Mouse (Mus musculus): ENCODE data around the gene Slc34a2.

The Slc34a2 gene

DNA sequence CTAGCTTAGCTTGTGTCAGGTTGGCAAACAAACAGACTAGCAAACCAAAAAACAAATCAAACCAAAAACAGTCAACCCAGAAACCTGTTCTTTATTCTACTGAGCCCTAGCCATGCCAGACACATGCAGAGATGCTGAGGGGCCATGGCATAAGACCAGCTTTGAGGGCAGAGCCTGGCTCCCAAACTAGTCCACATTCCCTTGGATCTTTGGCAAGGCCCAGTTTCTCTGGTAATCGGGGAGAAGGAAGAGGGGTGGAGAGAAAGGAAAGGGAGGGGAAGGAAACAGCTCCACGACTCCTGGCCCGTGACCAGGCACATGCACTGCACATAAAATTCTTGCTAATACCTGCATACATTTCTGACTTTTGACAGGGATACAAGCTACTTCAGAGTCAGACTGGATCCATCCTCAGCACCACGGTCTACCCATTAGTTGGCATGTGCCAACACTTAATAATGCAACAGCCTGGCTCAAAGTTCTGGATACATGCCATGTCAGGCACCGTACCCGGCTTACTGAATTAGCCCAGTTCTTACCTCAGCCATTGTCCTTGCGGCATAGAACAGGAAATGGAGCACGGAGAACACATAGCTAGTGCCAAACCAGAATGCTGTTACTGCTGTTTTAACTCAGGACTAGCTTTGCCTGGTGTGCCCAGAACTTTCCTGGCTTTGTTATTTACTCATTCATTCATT, 12.5 kb upstream of the Slc34a2 start:
- in situ Hi-C loops (cut with MboI; ENCODE audit: unreplicated experiment in 2 of 2) = no loop called here

DNA sequence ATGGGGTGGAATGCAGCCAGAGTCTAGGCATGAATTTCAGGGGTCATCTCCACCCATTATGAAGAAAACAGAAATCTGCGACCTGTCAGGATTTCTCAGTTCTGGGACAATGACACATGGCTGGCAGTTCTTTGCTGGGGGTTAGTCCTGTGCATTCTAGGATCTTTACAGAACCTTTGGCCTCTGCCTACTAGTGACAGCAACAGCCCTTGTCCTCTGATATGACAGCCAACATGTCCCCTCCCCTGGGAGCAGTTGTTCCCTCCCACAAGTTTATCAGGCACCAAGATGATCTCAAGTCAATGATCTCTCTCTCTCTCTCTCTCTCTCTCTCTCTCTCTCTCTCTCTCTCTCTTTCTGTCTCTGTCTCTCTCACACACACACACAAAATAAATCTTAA, 6.5 kb upstream of the Slc34a2 start:
- in situ Hi-C loops (cut with MboI; ENCODE audit: unreplicated experiment in 2 of 2) = no loop called here

GRCm38 (mm10) chr5:53042034-53042748, 4.3 kb downstream of the Slc34a2 start:
- in situ Hi-C loops (cut with MboI; ENCODE audit: unreplicated experiment in 2 of 2) = no loop called here

DNA sequence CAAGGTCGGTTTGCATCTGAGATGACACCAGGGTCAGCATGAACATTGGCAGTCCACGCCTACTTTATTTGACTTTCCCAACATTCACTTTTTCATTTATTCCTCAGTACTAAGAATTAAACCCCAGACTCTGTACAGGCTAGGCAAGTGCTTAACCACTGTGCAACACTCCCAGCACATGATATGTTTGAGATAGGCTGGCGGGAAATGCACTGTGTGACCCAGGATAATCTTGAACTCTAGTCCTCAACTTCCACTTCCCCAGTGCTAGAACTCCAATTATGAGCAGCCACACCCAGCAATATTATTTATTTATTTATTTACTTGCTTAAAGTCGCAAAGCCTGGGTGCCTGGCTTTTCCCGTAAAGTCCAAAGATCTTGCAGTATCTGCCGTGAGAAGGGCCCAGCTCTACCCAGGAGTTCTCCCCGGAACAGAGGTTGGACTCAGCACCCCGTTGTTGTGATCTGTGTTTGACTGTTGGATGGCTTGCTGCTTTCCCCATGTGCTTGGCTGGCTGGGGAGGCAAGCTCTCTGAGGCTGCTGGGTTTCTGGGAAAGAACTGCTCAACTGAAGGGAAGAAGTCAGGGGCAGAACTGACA, 5.0 kb downstream of the Slc34a2 start:
- in situ Hi-C loops (cut with MboI; ENCODE audit: unreplicated experiment in 2 of 2) = no loop called here

GRCm38 (mm10) chr5:53043716-53044115, 5.8 kb downstream of the Slc34a2 start:
- in situ Hi-C loops (cut with MboI; ENCODE audit: unreplicated experiment in 2 of 2) = no loop called here

DNA sequence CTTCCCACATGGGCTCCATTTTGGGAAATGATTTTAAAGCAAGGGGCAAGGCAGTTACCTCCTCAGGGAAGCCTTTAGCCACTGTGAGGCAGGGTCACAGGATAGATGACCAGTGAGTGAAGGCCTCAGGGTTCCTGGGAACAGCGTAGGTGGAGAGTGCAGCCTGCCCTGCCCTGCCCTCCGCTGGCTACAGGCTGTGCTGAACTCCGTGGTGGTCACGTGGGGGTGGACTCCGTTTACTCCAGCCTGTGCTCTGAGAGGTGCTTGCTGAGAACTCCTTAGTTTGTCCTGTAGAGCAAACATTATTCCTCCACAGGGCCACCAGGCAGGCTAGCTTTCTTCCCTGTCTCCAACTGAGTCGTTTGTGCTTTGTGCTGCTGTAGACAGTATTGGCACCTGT, 10.1 kb downstream of the Slc34a2 start:
- in situ Hi-C loops (cut with MboI; ENCODE audit: unreplicated experiment in 2 of 2) = no loop called here

- in situ Hi-C loops (cut with MboI; ENCODE audit: unreplicated experiment in 2 of 2) = no loop called here
Measured at GRCm38 (mm10) chr5:53048599-53048998, 10.7 kb downstream of the Slc34a2 start.

DNA sequence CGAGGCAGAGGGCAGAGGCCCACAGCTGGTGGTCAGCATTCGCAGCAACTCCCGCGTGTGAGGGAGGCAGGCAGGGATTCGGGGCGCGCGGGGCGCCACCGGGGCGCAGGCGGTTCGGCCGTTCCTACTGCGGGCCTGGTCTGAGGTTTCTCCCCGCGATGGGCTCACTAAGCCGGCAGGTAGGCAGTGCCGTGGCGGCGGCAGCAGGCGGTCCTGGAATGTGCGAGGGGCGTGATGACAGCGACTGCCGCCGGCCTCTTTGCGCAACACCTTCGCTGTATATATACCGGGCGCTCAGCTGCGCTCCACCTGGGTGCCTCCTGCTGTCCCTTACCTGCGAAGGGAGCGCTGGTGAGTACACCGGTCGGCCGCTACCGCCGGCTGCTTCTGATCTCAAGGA, 11.2 kb downstream of the Slc34a2 start:
- in situ Hi-C loops (cut with MboI; ENCODE audit: unreplicated experiment in 2 of 2) = no loop called here

DNA sequence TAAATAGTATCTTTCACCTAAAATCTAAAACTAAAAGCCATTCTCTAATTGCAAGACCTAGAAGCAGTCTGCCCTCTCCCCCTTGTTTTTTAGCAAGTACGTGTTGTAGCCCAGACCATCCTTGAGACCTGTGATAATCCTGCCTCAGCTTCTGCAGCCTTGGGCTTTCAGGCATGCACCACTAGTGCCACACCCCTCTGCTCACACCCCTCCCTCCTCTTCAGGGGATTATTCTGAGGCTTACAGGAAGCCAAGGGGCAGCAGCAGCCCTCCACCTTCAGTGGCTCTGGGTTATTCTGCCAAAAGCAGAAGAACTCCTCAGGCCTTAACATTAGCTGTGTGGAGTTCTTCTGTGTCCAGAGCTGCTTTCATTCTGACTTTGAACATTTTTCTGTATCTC, 13.1 kb downstream of the Slc34a2 start:
- in situ Hi-C loops (cut with MboI; ENCODE audit: unreplicated experiment in 2 of 2) = no loop called here

DNA sequence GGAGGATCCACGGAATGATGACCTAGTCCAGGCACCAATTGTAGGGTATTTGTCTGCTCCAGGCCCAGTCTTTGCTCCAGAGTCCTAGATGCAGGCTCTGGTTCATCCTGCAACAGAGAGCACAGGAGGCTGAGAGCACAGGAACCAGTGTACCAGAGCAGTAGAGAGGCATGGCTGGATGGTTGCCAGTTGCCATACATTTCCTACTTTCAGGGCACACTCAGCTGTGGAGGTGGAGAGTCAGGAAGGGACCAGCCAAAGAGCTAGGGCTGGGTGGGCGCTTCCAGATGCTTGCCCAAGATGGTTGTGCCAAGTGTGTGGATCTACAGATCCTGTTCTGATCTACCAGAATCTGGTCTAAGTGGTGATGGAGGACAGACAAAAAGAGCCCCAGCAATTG, 15.4 kb downstream of the Slc34a2 start:
- in situ Hi-C loops (cut with MboI; ENCODE audit: unreplicated experiment in 2 of 2) = no loop called here

DNA sequence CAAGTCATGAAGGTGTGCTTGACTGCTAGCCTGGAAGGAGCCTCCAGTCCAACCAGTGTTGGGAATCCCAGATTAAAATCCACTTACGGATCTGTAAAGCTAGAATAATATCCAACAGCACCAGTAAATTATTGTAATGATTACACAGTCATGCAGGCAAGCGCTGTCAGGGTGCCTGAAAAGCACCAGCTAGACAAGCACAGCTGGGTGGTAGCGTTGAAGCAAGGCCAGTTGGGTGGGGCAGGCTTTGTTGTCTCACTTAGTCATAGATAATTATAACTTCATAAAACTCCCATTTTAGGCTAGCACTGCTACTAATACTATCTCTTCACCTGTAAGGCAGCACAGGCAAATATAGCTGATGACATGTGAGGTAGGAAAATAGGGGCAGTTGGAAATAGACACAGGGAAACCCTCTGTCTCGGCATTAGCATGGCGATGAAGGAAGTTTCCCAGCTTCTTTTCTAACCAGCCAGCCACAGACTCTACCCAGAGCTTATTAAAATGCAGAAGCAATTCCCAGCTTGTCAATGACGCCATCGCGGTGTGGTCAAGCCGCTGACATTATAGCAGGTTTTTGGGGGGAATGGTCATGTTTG, 23.8 kb downstream of the Slc34a2 start:
- in situ Hi-C loops (cut with MboI; ENCODE audit: unreplicated experiment in 2 of 2) = no loop called here

GRCm38 (mm10) chr5:53074553-53074952, 36.7 kb downstream of the Slc34a2 start:
- in situ Hi-C loops (cut with MboI; ENCODE audit: unreplicated experiment in 2 of 2) = no loop called here

DNA sequence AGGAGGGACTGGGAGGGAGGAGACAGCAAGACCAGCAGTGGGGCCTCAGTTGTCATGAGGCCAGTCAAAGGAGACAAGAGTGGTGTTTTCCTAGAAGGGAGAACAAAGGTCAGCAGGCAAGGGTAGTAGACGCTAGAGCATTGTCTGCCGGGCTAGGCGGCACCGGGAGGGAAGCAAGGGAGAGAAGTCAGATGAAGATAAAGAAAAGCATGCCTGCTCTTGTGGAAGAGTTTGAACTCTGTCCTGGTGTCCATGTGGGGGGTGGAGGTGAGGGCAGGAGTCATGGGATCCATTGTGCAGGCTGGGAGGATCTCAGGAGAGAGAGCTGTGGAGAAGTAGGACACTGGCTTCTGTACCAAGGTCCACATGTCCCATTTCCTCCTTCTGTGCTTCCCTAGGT, 40.6 kb downstream of the Slc34a2 start:
- in situ Hi-C loops (cut with MboI; ENCODE audit: unreplicated experiment in 2 of 2) = no loop called here

GRCm38 (mm10) chr5:53087452-53087851, 49.6 kb downstream of the Slc34a2 start:
- in situ Hi-C loops (cut with MboI; ENCODE audit: unreplicated experiment in 2 of 2) = no loop called here

DNA sequence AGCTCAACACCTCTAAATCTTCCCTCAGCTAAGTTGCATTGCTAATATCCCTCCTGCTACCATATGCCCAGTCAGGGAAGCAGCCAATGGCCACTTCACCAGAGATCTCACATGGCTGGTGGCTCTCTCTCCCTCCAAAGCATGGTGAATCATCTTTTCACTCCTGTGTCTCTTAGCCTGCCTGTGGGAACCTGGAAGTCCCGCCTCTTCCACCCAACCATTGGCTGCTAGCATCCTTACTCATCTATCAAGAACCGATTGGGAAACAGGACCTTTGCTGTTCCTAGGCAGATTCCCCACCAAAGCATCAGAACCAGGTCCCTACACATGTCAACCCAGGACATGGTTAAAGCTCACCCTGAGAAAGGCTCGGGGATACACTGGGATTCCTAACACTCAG, 53.5 kb downstream of the Slc34a2 start:
- in situ Hi-C loops (cut with MboI; ENCODE audit: unreplicated experiment in 2 of 2) = no loop called here

- in situ Hi-C loops (cut with MboI; ENCODE audit: unreplicated experiment in 2 of 2) = loop anchor here in 1 of 2 experiments (10.0 kb wide), 1 partner anchor 223 kb away; no protein-coding TSS in a partner anchor
Measured at GRCm38 (mm10) chr5:53101848-53102473, 64.1 kb downstream of the Slc34a2 start.

GRCm38 (mm10) chr5:53104177-53104855, 66.4 kb downstream of the Slc34a2 start:
- in situ Hi-C loops (cut with MboI; ENCODE audit: unreplicated experiment in 2 of 2) = loop anchor here in 1 of 2 experiments (10.0 kb wide), 1 partner anchor 220 kb away; no protein-coding TSS in a partner anchor

GRCm38 (mm10) chr5:53105716-53106115, 67.8 kb downstream of the Slc34a2 start:
- in situ Hi-C loops (cut with MboI; ENCODE audit: unreplicated experiment in 2 of 2) = loop anchor here in 1 of 2 experiments (10.0 kb wide), 1 partner anchor 219 kb away; no protein-coding TSS in a partner anchor

DNA sequence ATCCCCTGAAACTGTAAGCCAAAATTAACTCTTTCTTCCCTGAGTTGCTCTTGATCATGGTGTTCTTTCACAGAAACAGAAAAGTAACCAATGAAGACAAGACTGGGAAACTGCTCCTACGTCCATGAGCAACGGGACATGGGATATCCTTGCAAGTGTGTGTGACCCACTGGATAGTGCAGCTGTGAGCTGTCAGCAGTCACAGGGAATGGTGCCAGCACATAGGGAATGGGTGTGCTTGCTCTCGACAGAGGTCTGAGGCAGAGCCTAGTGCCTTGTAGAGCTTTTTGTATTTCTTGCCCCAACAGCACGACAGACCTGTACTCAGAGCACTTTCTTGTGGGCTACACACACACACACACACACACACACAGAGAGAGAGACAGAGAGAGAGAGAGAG, 68.2 kb downstream of the Slc34a2 start:
- in situ Hi-C loops (cut with MboI; ENCODE audit: unreplicated experiment in 2 of 2) = loop anchor here in 1 of 2 experiments (10.0 kb wide), 1 partner anchor 219 kb away; no protein-coding TSS in a partner anchor

DNA sequence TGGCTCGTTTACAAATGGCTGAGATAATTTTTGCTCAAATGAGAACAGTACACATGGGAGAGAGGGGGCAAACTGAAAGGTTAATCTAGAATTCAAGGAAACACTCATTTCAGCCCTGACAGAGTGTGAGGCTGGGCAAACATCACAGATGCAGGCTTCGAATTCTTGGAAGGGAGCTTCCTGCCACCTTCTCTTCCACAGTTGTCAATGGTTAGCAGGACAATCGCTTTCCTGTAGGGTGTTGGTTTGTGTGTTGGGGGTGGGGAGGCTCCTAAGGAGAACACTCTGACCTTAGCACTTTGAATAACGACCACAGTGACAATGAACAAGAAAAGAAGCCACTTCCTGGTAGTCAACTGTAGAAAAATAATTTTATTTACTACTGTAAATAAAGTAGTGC, 68.8 kb downstream of the Slc34a2 start:
- in situ Hi-C loops (cut with MboI; ENCODE audit: unreplicated experiment in 2 of 2) = loop anchor here in 1 of 2 experiments (10.0 kb wide), 1 partner anchor 218 kb away; no protein-coding TSS in a partner anchor
